Mouse (Mus musculus): Measurements from ENCODE around the gene Polr3h.

Polr3h gene

DNA sequence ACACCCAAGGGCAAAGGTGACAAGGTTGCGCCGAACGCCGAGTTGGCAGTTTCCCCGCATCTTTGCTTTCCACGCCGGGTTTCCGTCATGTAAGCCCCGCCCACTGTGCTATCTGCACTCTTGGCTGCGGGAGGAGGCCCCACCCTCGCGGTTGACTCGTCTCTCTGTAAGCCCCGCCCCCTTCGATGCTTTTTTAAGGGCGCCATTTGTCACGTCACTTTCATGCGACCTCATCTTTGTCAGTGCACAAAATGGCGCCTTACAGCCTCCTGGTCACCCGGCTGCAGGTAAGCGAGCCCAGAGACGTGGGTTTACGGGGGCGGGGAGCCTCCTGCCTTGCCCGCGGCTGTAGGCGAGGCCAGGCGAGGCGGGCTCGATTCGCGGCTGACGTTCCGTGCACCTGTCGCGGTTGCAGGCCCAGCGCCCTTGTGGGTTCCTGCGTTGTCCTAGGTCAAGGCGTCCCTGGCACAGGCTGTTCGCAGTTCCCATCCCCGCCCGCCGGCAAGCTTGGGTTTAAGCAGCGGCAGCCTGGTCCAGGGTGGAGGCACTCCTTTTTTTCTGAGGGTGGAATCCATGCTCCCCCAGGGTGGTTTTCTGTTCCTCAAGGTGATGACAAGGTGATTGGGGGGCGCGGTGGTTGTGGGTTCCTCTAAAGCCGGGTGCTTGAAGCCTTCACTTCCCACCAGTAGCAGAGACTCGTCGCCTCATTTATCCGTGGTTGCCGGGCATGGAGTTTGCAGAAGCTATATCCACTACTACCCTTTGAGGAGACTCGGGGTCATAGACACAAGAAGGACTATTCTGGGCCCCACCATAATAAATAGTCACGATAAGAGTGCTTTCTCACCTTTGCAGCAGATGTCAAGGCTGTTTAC lies 53.5 kb downstream of the Polr3h start, which contains the start of gene Aco2:
TSS of gene Aco2 (plus strand) at position 48 of the 875 bp plus-strand sequence.
- peak; percentile 97 for DNase-seq (ENCODE audit: low read depth, low spot score)

DNA sequence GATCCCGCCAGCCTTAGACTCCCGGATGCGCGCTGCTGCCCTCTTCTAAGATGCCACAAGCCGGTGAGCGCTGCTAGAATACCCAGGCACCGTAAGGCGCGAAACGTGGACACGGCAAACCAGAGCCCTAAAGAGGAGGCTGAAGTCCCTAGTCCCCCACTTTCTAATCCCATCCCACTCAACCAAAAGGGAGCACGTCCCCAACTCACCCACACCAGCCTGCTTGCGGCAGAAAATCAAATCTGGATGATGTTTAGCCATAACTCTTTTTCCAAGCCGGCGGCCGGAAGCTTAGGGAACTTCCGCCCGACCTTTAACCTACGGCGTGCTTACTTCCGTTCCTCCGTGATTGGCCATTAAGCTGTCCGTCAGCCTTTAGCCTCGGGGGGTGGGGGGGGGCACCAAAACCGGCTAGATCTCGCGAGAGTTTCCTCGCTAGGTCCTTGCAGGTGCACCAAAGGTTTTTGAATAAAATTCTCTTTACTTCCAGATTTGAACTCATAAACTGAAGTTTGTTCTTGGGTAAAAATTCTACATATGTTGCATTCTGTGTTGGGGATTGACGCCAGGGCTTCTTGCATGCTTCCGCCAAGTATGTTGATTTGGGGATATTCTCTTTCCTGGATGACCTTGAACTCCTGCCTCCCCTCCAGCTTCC lies 54.3 kb downstream of the Polr3h start, which contains the start of gene Phf5a:
TSS of gene Phf5a (minus strand) at position 308 of the 658 bp plus-strand sequence.
- peak; percentile 95 for DNase-seq (ENCODE audit: low read depth, low spot score)

DNA sequence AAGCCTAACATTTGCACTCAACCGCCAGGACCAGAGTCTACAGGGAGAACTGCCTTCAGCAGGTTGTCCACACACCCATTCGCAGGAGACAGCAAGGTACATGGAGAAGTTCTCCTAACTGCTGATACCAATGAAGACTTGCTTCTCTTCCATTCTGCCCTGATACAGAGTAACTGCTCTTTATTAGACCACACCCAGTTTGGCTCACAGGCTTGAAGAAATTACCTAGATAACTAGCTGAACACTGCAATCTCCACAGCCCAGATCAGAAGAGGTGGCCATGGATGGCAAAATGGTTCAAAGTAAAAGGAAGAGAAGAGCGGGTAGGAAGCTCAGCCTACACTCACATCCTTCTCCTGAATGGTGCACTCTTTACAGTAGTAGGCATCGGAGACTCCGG lies 56.1 kb downstream of the Polr3h start:
- no peak for DNase-seq (ENCODE audit: low read depth, low spot score)

DNA sequence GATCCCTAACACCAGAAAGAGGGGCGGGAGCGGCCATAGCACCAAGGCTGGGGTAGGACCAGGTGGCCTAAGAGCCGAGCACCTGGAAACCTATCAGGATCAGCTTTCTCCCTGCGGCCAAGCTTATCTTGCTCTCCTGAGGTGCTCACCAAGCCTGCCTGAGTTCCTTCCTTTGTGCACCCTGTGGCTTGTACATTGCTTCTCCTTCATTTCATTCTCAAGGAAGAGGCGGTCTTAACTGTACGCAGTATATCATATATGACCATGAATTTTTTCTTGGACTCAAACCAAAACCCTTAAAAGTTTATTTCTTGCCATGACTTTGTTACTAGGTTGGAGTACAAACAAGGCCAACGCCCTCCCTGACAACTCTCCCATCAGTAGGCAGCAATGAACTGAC lies 61.8 kb downstream of the Polr3h start:
- DNase-seq (ENCODE audit: low read depth, low spot score), result no peak

DNA sequence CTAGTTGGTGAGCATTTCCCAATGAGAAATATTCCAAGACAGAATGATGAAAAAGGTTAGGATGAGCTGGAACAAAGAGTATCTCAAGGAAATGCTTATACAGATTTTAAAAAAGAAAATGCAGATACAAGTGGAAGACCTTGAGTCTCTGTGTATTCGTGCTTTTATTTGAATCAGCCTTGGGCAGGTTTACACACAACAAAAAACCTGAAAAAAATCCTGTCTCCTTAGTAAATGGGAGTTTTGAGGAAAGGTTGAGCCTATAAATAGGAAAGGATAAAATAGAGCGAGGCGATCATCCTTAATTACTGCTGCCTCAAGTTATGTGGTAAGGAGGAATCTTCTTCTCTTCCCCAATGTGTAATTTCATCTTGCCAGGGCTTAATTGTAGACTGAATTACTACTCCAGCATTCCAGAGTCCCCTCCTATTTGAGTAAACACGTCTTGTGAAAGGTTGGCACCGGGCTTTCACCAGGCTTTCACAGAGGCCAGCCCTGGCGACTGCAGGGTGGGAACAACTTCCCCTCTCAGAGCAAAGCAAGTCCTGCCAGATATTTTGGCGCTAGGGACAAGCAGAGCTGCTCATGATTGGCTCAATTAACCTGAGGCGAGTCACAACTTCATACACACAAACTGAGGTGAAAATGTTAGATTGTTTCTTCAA lies 65.4 kb downstream of the Polr3h start:
- DNase-seq (ENCODE audit: low read depth, low spot score), result no peak

DNA sequence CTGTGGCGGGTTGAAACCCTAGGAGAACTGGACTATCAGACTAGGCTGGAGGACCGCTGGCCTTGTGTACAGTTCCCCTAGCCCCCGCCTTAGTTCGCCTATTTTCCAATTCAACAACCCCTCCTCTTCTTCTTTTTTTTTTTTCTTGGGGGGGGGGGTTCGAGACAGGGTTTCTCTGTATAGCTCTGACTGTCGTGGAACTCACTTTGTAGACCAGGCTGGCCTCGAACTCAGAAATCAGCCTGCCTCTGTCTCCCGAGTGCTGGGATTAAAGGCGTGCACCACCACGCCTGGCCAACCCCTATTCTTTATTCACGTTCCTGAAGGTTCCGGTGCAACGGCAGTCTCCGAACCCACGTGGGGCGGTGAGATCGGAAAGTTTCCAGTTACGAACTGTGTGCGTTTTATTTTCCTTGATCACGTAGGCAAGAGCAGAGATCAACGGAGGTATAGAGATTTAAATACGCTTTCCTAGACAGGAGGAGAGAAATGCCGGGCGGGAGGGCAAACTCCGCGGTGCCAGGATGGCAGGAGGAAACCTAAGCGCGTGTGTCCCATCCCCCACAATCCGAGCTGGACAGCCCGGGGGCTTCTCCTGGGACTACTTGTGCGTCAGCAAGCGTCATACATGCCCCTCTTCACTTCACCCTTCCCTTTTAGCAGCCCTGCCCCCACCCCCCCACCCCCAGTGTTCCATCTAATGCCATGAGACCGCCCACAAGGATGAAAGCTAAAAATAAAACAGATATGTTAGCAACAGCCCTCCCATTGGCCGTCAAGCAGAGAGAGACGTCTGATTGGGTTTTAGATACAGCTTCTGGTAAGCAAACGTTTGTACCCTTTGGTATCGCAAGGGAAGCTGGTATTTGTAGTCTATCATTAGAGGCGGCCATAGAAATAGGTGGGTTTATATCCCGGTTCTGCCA lies 66.4 kb downstream of the Polr3h start:
- peak; percentile 97 for DNase-seq (ENCODE audit: low read depth, low spot score)

DNA sequence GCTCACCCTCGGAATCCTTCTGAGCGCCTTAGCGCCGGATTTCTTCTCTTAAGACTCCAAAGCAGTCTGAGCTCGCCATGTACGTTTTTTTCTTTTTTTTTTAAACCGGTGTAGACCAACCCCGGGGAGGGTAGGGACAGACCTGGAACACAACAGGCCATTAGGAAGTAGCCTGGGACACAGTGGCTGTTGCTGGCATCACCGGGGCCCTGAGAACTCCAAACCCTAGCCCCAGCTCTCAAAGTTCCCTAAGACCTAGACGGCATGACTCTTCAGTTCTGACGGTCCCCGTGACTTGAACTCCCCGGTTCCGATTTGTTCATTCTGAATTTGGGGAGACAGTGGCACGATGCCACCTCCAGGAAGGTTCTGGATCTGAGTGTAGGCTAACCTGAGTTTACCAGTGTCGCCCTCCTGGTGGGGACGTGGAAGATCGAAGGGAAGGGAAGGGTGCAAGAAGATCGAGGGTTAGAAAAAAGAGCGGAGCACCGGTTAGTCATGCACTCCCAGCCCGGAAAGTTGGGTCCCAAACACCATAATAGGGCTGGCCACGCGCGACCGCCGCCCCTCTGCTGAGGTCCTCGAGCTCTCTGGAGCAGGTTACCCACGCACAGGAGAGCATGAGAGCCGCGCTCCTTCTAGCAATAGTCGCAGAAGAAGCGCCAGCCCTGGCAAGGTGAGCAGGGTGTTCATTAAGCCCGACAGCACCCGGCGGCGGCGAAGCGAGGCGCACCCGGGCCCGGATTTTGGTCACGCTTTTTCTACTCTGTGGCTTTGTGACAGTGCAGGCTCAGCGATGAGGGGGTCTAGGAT lies 67.3 kb downstream of the Polr3h start, which contains the start of gene Tob2:
TSS of gene Tob2 (minus strand) at position 280 of the 813 bp plus-strand sequence.
- no peak for DNase-seq (ENCODE audit: low read depth, low spot score)

DNA sequence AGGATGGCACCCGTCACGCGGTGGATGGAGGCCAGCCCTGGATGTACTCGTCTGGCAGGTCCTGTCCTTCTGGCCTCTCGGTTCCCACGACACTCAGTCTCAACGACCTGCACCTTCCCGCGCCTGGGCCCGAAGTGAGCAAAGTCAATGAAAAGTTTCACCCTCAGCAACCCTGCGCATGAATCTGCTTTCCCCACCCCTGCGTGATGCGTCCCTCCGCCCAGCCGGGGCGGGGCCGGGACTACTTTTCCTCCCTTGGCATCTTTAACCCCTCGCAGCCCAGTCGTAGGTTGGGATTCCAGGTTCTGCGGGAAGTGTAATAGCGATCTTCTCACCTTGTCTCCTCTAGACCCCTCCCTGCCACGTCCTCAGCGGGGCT lies 67.9 kb downstream of the Polr3h start:
- DNase-seq (ENCODE audit: low read depth, low spot score), result no peak

DNA sequence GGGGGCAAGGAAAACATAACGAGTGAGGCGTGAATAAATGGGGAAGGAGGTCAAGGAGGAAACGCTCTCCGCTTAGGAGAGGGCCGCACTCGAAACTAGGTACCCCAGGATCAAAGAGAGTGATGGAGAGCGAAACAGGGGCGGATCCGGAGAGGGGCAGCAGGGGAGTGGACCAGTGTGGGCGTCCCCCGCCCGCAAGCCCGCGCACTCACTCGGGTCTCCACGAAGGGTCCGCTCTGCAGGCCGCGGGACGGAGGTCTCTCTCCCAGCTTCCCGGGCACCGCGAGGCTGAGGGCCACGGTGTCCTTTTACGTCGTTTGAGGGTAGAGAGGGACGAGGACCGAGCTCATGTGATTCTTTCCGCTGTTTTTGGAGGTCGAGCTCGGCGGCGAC lies 68.3 kb downstream of the Polr3h start:
- DNase-seq (ENCODE audit: low read depth, low spot score), result no peak

DNA sequence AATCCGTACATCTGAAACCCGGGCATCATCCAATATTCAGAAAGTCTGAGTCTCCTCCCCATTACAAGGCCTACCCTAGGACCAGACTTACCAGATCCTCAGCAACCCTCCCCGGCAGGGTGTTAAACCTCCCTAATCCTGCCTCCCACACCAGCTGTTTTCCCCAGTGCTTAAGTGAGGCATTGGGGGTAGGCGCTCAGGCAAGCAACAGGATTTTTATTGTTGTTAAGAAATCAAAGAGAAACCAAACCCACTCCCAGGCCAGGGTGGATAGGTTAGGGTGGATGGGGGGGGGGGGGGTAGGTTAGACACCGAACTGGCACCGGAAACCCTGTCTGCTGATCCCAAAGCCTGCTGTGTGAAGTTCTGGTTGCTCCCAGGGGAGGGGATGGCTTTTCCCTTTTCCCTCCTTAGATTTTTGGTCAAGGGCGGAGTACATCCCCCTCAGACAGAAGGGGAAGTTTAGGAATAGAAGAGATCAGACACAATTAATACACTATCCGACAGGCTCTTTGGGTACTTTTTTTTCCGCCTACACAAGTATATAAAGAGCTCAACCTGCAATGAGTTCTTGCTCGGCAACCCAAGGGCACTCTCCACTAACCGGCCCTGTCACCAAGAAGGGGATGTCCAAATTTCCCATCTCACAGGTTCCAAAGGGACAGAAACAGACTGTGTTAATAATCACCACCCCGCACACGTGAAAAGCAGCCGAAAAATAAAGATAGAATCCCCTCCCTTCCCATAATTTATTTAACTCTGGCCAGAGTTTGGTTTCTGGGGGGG lies 68.9 kb downstream of the Polr3h start:
- DNase-seq (ENCODE audit: low read depth, low spot score), result no peak

DNA sequence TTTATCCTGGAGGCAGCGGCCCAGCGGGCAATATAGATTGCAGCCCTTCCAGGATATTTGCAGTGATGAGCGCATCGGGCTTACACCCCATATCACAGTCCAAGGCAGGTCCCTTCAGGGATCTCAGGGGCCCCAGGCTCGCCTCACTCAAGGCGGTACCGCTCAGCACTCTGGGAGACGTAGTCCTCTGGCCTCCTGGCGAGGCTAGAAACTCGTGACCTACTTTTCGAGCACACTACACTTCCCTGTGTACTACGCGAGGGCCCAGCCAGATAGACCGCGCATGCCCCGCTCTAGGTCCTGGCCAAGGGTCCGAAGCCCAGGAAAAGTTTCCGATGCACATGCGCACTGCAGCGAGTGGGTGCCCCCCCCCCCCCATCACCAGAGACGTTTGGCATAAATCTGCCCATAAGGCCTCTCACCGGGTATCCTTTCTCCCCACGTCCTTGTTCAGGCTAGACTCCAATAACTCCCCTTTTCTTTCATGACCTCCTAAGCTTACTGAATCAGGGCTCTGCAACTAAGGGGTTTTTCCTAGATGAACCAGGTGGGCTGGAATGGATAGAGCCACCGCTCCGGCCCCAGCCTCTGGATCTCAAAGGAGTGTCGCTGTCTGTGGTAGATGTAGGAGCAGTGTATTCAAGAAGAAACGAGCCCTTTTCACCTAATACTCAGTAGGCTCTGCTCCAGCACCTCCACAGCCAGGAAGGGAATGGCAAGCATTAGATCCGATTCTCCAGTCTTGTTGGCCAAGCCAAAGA lies 69.8 kb downstream of the Polr3h start:
- peak; percentile 84 for DNase-seq (ENCODE audit: low read depth, low spot score)

DNA sequence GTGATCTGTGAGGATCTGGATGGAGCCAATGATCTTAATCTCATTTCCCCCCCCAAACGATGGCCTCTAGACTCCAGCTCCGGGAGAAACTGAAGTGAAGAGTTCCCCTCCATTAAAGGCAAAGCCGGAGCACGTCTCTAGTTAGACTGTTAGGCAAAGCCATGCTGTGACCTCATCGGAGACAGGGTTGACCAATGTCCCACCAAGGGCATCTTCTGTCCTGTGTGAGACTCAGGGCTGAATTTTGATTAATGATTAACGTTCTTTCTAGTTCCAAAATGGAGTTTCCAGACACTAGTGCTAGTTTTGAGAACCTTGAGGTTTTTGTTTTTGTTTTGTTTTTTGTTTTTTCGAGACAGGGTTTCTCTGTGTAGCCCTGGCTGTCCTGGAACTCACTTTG lies 73.0 kb downstream of the Polr3h start:
- no peak for DNase-seq (ENCODE audit: low read depth, low spot score)

DNA sequence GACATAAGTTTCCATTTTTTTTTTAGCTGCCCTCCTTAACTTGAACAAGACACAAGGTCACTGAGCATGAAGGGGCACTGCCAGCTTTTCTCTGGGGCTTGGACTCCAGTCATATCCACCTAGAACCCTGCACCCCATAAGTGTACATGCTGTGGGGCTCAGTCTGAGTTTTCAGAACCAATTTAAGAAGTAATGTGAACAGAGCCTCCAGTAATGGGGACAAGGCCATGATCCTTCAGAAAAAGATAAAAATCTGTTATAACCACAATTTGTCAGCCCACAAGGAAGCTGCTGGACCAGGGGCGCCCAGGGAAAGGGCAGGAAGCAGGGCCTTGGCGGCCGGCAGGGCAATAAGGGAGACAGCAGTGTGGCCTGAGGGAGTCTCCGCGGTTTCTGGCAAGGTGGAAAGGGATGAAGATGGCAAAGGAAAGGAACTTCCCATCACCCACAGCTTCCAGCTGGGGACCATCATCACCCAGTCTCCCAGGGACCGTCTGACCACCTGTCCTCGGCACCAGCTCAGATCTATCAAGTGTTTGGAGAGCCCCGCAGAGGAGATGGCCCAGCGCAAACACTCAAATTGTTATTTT lies 73.5 kb downstream of the Polr3h start:
- DNase-seq (ENCODE audit: low read depth, low spot score), result no peak

DNA sequence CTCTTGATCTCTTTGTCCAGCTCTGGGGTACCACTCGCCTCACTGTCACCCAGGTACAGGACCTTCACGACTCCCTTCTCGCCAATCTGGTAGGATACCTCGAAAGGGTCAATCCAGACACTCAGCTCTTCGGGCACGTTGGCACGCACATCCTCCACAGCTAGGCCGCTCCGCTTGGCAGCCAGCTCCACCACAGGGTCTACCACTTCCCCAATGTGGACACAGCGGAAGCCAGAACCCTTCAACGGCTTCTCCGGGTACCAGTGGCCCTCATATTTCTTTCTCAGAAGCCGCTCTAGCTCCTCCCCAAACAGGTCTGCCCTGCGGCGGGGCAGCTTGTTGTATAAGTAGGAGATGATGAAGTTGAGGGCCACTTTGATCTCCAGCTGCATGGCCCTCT lies 74.7 kb downstream of the Polr3h start:
- DNase-seq (ENCODE audit: low read depth, low spot score), result no peak

DNA sequence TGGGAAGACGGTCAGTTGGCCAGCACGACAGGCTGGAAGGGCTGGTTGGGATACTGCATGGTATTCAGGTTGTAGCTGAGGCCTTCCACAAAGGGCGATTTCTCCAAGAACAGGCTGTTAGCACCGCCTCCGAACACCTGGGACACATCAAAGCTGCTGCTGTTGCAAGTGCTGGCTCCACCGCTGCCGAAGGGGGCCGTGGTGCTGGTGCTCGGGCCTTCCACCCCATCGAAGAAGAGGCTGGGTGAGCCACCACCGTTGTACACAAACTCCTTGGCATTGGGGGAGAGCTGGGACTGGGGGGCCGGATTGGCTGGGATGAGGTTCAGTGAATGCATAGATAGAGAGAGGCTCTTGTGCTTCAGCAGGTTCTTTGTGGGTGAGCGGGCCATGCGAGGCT lies 75.3 kb downstream of the Polr3h start:
- DNase-seq (ENCODE audit: low read depth, low spot score), result no peak

DNA sequence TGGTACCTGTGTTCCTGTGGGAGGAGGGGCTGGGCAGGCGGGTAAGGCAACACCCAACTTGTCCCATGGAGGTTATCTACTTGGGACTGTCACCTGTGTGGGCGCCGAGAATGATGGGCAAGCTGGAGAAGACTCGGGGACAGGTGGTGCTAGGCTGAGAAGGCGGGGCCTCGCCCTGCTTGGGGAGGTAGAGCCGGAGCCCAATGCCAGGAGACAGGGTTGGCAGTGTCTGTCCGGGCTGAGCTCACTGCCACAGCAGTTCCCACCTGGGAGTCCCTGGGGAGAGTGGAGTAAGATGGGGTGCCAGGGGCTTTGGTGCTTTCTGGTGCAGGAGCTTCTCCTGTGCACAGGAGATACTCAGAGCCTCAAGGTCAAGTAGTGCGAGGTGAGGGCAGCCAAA lies 76.9 kb downstream of the Polr3h start:
- DNase-seq (ENCODE audit: low read depth, low spot score), result no peak

DNA sequence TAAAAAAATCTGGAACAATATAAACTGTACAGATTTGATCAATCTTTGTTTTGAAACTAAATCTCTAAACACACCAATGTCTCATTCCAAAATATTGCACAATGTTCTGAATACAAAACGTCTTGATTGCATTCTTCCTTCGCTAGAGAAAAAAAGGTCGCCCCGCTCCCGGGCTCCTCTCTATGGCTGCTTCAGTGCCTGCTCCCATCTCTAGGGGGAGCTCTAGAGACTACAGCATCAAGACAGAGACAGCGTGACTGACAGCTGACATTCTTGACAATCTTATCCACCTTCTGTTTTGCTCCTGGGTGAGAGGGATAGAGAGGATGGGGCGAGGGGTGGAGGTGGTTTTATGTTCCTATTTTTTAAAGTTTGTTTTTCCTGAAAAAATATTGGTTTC lies 77.7 kb downstream of the Polr3h start:
- no peak for DNase-seq (ENCODE audit: low read depth, low spot score)

DNA sequence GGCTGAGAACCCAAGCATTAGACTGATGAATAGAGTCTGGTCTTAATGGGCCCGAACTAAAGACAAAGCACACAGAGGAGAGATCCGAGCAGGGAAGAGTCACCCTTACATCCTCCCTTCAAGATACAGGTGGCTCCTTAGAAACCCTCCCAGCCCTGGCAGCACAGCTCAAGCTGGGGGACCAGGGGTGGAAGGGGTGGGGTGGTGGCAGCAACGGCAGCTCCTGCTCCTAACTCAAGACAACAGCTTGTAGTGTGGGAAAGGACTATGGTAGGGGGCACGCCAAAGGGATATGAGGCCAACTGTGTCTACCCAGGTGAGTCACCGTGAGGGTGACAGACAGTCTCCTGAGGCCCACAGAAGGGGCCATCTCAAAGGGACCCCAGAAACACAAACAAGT lies 78.2 kb downstream of the Polr3h start:
- no peak for DNase-seq (ENCODE audit: low read depth, low spot score)

DNA sequence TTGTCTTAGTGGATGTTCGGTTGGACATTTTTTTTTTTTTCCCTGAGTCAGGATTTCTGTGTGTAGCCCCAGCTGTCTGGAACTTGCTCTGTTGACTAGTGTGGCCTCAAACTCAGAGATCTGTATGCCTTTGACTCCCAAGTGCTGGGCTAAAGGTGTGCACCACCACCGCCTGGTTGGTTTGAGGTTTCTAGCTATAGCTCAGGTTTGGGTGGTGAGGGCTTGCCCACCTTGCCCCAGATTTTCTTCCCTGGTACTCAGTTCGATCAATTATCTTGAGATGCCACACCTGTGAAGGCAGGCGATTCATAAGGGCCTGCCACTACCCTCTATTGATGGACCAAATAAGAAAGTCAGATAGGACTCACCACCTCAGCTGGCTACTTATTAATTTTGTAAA lies 78.9 kb downstream of the Polr3h start:
- DNase-seq (ENCODE audit: low read depth, low spot score), result no peak
